Mouse (Mus musculus): Measurements from ENCODE around the gene Edf1. TPM values are rescaled to one million over a fixed set of nuclear protein-coding genes. Genes with fewer than 3 reads are reported as not detected.
A peak's percentile ranks its signal among the peaks of the same experiment; 100 is the strongest.

The Edf1 gene
- polyA plus RNA-seq, 1 experiment from 2014 or later, result 318 TPM

DNA sequence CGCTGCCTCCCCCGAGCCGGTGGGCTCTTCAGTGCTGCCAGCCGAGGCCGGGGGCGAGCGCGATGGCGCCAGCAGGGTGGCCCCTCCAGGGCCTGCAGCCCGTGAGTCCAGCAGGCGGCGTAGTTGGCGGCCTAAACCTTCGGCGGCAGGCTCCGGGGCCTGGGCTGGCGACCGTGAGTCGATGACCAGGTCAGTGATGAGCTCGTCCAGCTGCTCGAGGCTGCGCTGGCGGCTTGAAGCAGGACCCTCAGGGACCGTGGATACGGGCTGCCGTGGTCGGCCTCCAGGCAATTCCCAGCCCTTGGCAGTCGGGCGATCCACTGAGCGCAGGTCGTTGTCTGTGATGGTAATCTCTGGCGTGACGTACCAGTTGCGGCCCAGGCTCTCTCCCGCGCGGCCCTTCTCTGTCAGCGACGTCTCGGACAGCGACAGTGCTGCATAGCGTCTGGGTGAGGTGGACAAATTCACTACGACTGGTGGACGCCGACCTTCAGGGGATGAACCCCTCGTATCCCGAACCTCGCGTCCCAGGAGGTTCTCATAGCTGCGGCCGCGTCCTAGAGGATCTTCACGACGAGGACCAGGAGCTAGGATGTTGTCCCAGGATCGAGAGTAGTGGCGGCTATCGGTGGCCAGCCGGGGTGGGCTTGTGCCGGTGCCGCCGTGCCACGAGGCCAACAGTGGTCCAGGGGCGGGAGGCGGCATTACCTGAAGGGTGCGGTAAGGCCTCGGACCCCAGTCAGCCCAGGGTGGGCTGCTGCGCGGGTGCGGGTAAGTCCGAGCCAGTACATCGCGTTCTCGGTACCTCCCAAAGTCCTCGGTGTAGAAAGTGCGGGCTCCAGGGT is 20.5 kb downstream of the Edf1 start:
- H3K4me3 ChIP-seq (replicated peaks; ENCODE audit: low read depth, low read length), result peak overlapping the region; percentile 26
- DNase-seq, result no peak
- H3K27me3 ChIP-seq (ENCODE audit: control insufficient read depth, insufficient read depth, low read length), result peaks cover 52% of the 10 kb centered on the region
- 5% methylated on average over 75 of the region's 75 CpGs for WGBS
- peaks cover 15% of the 10 kb centered on the region for H3K36me3 ChIP-seq (ENCODE audit: control insufficient read depth, insufficient read depth, low read length)
- no peak overlapping the region for H3K27ac ChIP-seq (replicated peaks; ENCODE audit: low read depth, low read length)
- ATAC-seq (ENCODE audit: low FRiP score, low TSS enrichment), result no peak
- H3K9me3 ChIP-seq (ENCODE audit: control insufficient read depth, low read length), result no peaks in the 10 kb centered on the region
- H3K4me1 ChIP-seq (ENCODE audit: control insufficient read depth, insufficient read depth, low read length), result peaks cover 48% of the 10 kb centered on the region
- H3K9ac ChIP-seq (replicated peaks; ENCODE audit: low read length), result no peak overlapping the region
- H3K4me2 ChIP-seq (ENCODE audit: low read length), result peak overlapping the region; percentile 33

DNA sequence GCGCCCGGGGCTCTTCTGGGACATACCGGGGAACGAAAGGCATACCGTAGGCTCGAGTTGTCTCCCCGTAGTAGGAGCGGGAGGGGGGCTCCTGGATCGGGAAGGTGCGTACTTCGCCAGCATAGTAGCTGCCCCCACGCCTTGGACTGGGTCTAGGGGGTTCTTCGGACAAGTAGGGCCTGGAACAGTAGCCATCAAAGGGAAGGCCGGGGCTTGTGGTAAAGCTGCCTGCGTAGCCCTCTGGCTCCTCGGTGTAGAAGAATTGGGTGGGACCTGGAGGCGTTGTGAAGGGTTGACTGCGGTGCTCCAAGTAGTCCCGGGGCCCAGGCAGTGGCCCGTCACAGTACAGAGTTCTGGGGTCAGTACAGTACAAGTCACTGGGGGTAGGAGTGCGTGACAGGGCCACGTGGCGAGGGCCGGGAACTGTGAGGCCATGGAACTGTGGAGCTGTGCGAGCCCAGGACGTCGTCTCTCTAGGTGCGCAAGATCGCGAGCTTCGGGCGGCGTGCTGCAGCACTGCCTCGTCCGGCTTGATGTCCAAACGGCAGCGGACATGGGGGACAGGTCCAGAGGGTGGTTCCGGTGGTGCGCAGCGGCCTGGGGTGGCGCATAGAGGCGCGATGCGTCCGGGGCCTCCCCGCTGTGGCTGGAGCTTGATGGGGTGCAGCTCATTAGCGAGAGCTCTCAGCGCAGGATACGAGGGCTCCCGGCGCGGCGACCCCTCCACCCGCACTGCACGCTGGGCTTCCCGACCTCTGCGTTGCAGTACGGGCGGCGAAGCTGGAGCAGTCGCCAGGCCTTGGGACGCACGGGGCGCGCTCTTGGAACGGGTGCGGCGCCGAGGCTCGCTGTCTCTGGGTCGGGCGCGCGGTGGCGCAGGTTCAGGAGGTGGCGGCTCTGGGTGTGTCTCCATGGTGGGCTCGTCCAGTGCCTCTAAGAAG is 21.4 kb downstream of the Edf1 start:
- Histone ChIP-seq H3K27ac (replicated peaks; ENCODE audit: low read depth, low read length) (no peak overlapping the region), H3K4me1 (ENCODE audit: control insufficient read depth, insufficient read depth, low read length) (peaks cover 39% of the 10 kb centered on the region), H3K4me3 (replicated peaks; ENCODE audit: low read depth, low read length) (peak overlapping the region; percentile 10; the same call in 1 of the 2 replicates), H3K9ac (replicated peaks; ENCODE audit: low read length) (peak overlapping the region; percentile 10; the same call in 1 of the 2 replicates), H3K4me2 (ENCODE audit: low read length) (peak overlapping the region; percentile 21; the same call in 1 of the 2 replicates), H3K27me3 (ENCODE audit: control insufficient read depth, insufficient read depth, low read length) (peaks cover 52% of the 10 kb centered on the region), H3K9me3 (ENCODE audit: control insufficient read depth, low read length) (no peaks in the 10 kb centered on the region), H3K36me3 (ENCODE audit: control insufficient read depth, insufficient read depth, low read length) (peaks cover 24% of the 10 kb centered on the region)
- 5% methylated on average over 77 of the region's 77 CpGs for WGBS
- DNase-seq, result no peak
- no peak for ATAC-seq (ENCODE audit: low FRiP score, low TSS enrichment)

DNA sequence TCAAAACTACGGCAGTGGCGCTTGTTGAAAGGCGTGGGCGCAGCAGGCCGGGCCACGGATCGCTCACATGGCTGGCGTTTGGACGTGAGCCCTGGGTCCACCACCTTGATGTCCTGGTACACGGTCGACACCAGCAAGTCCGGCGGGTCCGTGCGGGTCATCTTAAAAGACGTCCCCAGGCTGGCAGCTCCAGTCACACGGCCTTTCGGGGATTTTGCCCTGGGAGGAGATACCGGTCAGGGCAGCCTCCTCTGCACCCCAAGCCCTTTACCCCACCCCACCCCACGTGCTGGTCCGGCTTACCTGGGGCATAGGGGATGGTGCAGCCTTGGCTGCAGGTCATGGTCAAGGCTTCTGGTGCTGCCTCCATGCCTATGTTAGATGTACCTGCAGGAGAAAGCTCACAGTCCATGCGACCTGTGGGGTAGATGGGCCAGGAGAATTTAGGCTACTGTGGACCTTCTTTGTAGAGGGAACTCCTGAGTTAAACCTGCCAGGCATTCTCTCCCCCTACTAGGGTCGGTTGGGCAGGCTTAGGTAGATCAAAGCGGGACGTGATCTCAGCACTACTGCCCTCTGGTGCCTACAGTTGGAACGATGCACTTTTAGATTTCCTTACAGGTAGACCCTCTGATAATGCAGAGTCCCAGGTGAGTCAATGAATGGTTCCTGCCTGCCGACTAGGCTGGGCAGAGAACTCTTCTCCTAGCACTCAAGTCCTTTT is 22.3 kb downstream of the Edf1 start:
- H3K27me3 ChIP-seq (ENCODE audit: control insufficient read depth, insufficient read depth, low read length), result peaks cover 52% of the 10 kb centered on the region
- H3K4me1 ChIP-seq (ENCODE audit: control insufficient read depth, insufficient read depth, low read length), result peaks cover 38% of the 10 kb centered on the region
- DNase-seq (peak; percentile 81), ATAC-seq (ENCODE audit: low FRiP score, low TSS enrichment) (no peak)
- 7% methylated on average over 27 of the region's 27 CpGs for WGBS
- no peaks in the 10 kb centered on the region for H3K9me3 ChIP-seq (ENCODE audit: control insufficient read depth, low read length)
- peak overlapping the region; percentile 19 for H3K4me2 ChIP-seq (ENCODE audit: low read length)
- H3K27ac ChIP-seq (replicated peaks; ENCODE audit: low read depth, low read length), result no peak overlapping the region
- peak overlapping the region; percentile 8; the same call in 1 of the 2 replicates for H3K4me3 ChIP-seq (replicated peaks; ENCODE audit: low read depth, low read length)
- no peak overlapping the region; the same call in 1 of the 2 replicates for H3K9ac ChIP-seq (replicated peaks; ENCODE audit: low read length)
- H3K36me3 ChIP-seq (ENCODE audit: control insufficient read depth, insufficient read depth, low read length), result peaks cover 32% of the 10 kb centered on the region

DNA sequence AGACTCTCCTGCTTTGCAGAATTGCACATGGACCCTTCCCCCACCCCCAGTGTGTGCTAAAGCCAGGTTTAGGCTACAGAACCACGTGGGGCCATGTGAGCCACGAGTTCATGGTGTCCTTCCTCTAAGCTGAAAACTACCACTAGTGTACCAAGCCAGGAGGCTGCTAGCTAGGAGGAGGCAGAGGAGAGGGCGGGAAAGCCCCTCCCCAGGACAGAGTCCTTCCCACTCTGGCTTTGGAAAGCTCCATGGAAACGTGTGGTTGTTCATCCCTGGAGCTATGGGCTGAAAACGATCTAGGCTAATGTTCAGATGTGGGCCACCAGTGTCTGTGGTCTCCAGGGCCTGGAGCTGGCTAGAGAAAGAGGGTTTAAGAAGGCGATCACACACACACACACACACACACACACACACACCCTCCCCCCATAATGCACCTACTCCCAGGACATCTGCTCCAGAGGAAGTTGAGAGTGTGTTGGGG is 23.0 kb downstream of the Edf1 start:
- no peak for DNase-seq
- WGBS, result 34% methylated on average over 6 of the region's 6 CpGs
- Histone ChIP-seq H3K36me3 (ENCODE audit: control insufficient read depth, insufficient read depth, low read length) (peaks cover 40% of the 10 kb centered on the region), H3K9ac (replicated peaks; ENCODE audit: low read length) (peak overlapping the region; percentile 64; the same call in 1 of the 2 replicates), H3K27me3 (ENCODE audit: control insufficient read depth, insufficient read depth, low read length) (peaks cover 52% of the 10 kb centered on the region), H3K4me2 (ENCODE audit: low read length) (peak overlapping the region; percentile 79), H3K9me3 (ENCODE audit: control insufficient read depth, low read length) (no peaks in the 10 kb centered on the region), H3K27ac (replicated peaks; ENCODE audit: low read depth, low read length) (no peak overlapping the region), H3K4me3 (replicated peaks; ENCODE audit: low read depth, low read length) (peak overlapping the region; percentile 51), H3K4me1 (ENCODE audit: control insufficient read depth, insufficient read depth, low read length) (peaks cover 33% of the 10 kb centered on the region)
- ATAC-seq (ENCODE audit: low FRiP score, low TSS enrichment), result no peak; the same call in 1 of the 2 replicates

DNA sequence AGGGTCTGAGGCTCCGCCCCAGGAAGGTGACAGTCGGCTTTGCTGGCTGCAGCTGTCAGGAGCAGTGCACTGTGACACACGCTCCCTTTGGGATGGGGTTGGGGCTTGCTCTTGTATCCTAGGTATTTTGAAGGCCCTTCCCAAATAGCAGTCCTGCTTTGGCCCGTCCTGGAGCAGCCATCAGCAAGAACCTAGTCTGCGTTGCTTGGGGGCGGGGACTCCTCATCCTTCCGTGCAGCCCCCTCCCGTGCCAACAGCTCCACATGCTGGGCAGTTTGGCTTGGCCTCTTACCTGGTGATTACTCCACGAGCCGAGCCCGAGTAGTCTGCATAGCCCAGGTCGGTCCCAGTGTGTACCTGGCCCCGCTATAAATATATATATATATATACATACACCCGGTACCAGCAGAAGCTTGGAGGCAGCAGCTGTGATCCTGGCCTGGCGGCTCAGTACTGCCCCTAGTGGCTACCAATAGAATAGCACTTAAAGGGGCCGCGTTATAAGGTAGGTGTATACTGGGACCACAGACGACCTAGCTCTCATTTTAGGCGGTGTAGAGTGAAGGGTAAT is 23.7 kb downstream of the Edf1 start, which contains the start of gene Ajm1:
Gene Ajm1 (minus strand): TSS at position 464 of the 571 bp plus-strand sequence.
- H3K9me3 ChIP-seq (ENCODE audit: control insufficient read depth, low read length), result no peaks in the 10 kb centered on the region
- peaks cover 29% of the 10 kb centered on the region for H3K4me1 ChIP-seq (ENCODE audit: control insufficient read depth, insufficient read depth, low read length)
- H3K36me3 ChIP-seq (ENCODE audit: control insufficient read depth, insufficient read depth, low read length), result peaks cover 45% of the 10 kb centered on the region
- 0 out of 2 replicates have a peak within 1 kb of the TSS, but pooled peaks have one; percentile 13 for H3K27ac ChIP-seq (replicated peaks; ENCODE audit: low read depth, low read length)
- H3K4me3 ChIP-seq (replicated peaks; ENCODE audit: low read depth, low read length), result peak within 1 kb of the TSS; percentile 51
- WGBS, result 5% methylated on average over 19 of the region's 19 CpGs
- peak within 1 kb of the TSS; percentile 79 for H3K4me2 ChIP-seq (ENCODE audit: low read length)
- DNase-seq (peak; percentile 87), ATAC-seq (ENCODE audit: low FRiP score, low TSS enrichment) (peak; percentile 72)
- peak within 1 kb of the TSS; percentile 64 for H3K9ac ChIP-seq (replicated peaks; ENCODE audit: low read length)
- peaks cover 46% of the 10 kb centered on the region for H3K27me3 ChIP-seq (ENCODE audit: control insufficient read depth, insufficient read depth, low read length)

DNA sequence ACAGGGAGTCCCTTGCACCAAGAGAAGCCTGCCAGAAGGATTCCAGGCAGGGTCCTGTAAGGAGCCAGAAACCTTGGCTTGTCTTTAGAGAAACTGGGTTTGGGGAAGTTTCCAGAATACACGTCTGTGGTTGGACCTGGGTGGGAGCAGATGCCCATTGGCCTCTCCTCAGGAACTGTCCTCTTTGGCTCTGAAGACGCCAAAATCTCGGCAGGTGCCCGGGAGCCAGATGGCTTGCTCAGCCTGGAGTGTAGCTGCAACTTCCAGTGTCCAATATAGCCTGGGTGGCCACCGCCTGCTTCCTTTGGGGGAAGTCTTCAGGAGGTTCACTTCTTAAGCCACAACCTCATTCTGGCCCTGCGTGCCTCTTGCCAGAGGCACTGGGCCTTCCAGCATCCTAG is 24.3 kb downstream of the Edf1 start:
- 41% methylated on average over 6 of the region's 6 CpGs for WGBS
- Histone ChIP-seq H3K27me3 (ENCODE audit: control insufficient read depth, insufficient read depth, low read length) (peaks cover 41% of the 10 kb centered on the region), H3K4me3 (replicated peaks; ENCODE audit: low read depth, low read length) (no peak overlapping the region), H3K4me2 (ENCODE audit: low read length) (no peak overlapping the region), H3K9me3 (ENCODE audit: control insufficient read depth, low read length) (no peaks in the 10 kb centered on the region), H3K4me1 (ENCODE audit: control insufficient read depth, insufficient read depth, low read length) (peaks cover 29% of the 10 kb centered on the region), H3K36me3 (ENCODE audit: control insufficient read depth, insufficient read depth, low read length) (peaks cover 48% of the 10 kb centered on the region), H3K9ac (replicated peaks; ENCODE audit: low read length) (no peak overlapping the region; the same call in 1 of the 2 replicates), H3K27ac (replicated peaks; ENCODE audit: low read depth, low read length) (no peak overlapping the region)
- DNase-seq, result no peak
- no peak for ATAC-seq (ENCODE audit: low FRiP score, low TSS enrichment)

DNA sequence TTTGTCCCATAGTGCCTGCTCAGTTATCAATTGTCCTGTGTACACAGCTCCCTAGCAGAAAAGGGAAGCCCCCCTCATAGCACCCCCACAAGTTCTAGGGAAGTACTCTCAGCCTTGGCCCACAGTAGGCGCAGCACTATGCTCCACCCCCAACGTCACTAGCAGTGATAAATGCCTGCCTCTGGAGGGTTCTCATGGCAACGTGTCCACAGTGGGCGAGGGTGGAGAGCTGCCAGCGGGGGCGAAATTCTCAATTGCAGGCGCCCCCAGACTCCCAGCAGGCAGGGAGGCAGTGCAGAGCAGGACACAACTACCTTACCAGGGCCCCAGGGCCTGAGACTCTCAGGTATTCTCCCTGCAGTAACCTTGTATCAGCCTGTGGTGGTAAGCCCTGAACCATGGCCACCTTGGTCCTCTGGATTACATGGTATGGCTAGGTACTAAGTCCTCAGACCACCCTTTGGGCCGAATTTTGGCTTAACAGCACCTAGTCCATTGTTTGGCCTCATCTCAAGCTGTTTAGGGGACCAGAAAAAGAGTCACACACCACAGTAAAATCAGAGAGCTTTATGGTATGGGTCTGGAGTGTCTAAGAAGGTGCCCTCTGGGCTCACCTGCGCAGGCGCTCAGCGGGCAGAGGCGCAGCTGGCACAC is 24.9 kb downstream of the Edf1 start:
- H3K4me3 ChIP-seq (replicated peaks; ENCODE audit: low read depth, low read length), result no peak overlapping the region
- peaks cover 27% of the 10 kb centered on the region for H3K4me1 ChIP-seq (ENCODE audit: control insufficient read depth, insufficient read depth, low read length)
- peaks cover 34% of the 10 kb centered on the region for H3K27me3 ChIP-seq (ENCODE audit: control insufficient read depth, insufficient read depth, low read length)
- 52% methylated on average over 12 of the region's 12 CpGs for WGBS
- H3K9ac ChIP-seq (replicated peaks; ENCODE audit: low read length), result no peak overlapping the region
- ATAC-seq (ENCODE audit: low FRiP score, low TSS enrichment), result 0 out of 2 replicates have a peak, but pooled peaks have one; percentile 29
- H3K36me3 ChIP-seq (ENCODE audit: control insufficient read depth, insufficient read depth, low read length), result peaks cover 50% of the 10 kb centered on the region
- H3K9me3 ChIP-seq (ENCODE audit: control insufficient read depth, low read length), result no peaks in the 10 kb centered on the region
- 0 out of 2 replicates have a peak overlapping the region, but pooled peaks have one; percentile 13 for H3K27ac ChIP-seq (replicated peaks; ENCODE audit: low read depth, low read length)
- DNase-seq, result peak; percentile 58
- H3K4me2 ChIP-seq (ENCODE audit: low read length), result no peak overlapping the region

Data from midbrain, embryonic 14.5 days (tissue).